Mouse (Mus musculus): Measurements from ENCODE around the gene Fthl17c.
A peak's percentile ranks its signal among the peaks of the same experiment; 100 is the strongest.
"Not testable (repeated sequence)": the region's sequence is repeated elsewhere in the genome, so short reads cannot be mapped to it uniquely, and the experiment has no call there.

Gene Fthl17c

DNA sequence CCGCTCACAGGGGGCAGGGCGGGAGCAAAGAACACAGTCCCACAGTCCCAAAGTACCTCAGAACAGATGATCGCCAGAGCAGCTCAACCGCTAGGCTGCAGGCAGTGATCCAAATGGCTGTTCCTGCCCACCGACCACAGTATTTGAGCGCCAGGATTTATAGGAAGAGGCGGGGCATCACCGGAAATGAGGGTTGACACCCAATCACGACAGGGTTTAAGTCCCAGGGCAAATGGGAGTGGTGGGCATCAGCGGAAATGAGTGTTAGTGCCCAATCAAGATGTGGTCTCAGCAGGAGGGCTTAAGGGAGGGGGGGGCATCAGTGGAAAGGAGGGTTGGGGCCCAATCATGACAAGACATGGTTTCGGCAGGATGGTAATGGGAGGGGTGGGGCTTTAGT, at the start of gene Fthl17c:
Gene Fthl17c, minus strand, starts transcription at position 101 of the 400 bp plus-strand sequence.
- DNase-seq (ENCODE audit: low spot score), result not testable (repeated sequence)

DNA sequence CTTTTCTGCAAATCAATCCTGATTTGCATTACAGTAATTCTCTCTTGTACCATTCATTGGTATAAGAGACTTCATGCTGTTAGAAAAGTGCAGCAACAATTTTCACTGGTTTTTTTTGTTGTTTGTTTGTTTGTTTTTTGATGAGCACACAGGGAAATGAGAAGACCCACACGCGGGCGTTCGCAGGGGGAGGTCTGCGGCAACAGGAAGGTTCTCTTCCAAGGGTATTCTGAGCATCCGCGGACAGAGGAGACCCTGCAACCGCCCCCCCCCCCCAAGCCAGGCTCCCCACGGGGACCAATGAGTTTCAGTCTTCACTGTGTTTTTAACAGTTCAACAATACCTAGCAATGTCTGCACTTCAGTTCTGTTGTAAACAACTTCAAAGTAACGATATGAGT, 43.1 kb upstream of the Fthl17c start:
- no peak for DNase-seq (ENCODE audit: low spot score)

DNA sequence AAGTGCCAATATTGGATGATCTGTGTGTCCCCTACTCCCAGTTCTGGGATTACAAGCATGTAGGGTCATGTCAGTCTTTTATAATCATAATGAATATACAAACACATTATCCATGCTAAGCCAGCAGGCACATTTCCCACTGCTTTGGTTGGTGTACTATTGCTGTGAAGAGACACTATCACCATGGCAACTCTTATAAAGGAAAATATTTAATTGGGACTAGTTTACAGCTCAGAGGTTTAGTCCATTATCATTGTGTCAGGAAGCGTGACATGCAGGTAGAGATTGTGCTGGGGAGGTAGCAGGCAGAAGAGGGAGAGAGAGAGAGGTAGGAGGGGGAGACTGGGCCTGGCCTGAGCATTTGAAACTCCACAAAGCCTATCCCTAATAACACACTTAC, 39.7 kb upstream of the Fthl17c start:
- no peak for DNase-seq (ENCODE audit: low spot score)

DNA sequence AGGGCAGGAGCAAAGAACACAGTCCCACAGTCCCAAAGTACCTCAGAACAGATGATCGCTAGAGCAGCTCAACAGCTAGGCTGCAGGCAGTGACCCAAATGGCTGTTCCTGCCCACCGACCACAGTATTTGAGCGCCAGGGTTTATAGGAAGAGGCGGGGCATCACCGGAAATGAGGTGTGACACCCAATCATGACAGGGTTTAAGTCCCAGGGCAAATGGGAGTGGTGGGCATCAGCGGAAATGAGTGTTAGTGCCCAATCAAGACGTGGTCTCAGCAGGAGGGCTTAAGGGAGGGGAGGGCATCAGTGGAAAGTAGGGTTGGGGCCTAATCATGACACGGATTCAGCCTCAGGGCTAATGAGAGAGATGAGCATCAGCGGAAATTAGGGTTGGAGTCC, 10.3 kb upstream of the Fthl17c start, which contains the start of gene Fthl17d:
Gene Fthl17d, minus strand, starts transcription at position 101 of the 400 bp plus-strand sequence.
- DNase-seq (ENCODE audit: low spot score), result not testable (repeated sequence)

DNA sequence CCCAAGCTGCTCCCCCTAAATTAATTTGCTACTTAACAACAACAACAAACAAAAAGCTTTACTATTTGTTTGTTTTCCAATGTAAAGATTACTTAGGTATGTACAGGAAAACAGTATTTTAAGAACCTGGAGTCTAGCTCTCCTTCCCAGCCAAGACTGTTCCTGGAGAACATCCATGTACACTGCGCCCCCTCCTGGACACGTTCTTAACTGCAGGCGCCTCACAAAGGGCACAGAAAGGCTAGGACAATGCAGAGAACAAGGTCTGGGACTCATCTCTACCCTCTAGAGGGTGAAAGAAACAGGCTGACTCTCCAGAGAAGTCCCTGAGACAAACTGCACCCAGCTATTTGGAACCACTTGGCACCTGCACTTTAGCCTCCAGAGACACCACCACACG, 11.7 kb downstream of the Fthl17c start:
- DNase-seq (ENCODE audit: low spot score), result peak; percentile 62

DNA sequence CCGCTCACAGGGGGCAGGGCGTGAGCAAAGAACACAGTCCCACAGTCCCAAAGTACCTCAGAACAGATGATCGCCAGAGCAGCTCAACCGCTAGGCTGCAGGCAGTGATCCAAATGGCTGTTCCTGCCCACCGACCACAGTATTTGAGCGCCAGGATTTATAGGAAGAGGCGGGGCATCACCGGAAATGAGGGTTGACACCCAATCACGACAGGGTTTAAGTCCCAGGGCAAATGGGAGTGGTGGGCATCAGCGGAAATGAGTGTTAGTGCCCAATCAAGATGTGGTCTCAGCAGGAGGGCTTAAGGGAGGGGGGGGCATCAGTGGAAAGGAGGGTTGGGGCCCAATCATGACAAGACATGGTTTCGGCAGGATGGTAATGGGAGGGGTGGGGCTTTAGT, 13.5 kb downstream of the Fthl17c start, which contains the start of gene Fthl17b:
Gene Fthl17b, minus strand, starts transcription at position 101 of the 400 bp plus-strand sequence.
- not testable (repeated sequence) for DNase-seq (ENCODE audit: low spot score)

DNA sequence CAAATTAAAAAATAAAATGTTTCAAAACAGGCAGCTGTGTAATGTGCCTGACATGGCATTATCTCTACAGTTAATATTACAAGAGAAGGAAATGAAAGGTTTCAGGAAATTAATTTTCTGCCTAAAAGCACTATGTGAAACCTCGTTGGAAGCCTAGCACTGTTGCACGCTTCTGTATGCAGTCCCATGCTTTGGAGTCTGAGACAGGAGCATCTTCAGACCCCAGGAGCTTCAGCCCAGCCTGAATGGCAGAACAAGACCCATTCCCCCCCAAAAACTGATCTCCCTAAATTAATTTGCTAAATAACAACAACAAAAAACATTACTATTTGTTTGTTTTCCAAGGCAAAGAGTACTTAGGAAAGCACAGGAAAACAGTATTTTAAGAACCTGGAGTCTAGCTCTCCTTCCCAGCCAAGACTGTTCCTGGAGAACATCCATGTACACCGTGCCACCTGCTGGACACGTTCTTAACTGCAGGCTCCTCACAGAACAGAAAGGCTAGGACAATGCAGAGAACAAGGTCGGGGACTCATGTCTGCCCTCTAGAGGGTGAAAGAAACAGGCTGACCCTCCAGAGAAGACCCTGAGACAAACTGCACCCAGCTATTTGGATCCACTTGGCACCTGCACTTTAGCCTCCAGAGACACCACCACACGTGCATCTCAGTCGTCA, 28.1 kb downstream of the Fthl17c start:
- peak; percentile 90 for DNase-seq (ENCODE audit: low spot score)

DNA sequence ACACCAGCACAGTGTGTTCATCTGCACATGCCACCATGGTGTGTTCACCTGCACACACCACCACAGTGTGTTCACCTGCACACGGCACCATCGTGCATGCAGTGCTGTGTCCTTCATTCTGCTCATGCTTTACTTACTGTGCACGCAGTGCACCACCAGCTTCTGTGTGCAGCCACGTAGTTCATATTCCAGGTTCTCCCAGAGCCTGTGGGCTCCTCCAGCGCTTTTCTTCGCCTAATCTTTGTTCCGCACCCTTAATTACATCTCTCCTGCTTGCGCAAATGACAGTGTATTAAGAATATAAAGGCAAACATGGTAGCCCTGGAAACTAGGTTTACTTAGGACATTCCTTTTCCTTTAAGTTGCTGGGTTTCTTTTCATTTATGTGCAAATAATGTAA, 32.3 kb downstream of the Fthl17c start:
- no peak for DNase-seq (ENCODE audit: low spot score)

DNA sequence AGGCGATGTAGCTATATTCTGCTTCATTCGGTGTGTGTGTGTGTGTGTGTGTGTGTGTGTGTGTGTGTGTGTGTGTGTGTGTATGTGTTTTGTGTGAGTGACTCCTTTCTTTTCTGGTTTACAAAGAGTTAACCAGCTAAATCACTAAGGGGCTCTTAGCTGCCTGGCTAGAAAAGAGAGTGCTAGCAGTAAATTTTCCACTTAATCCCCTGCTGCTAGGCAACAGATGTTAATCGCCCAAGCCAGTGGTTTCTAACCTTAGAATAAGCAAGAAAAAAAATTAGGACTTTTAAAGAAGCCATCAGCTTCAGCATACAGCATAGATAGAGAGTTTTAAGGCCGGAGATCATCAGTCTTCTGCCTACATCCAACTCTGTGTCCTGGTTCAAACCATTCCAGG, 49.1 kb downstream of the Fthl17c start:
- no peak for DNase-seq (ENCODE audit: low spot score)

Measured in testis, postnatal 10 days (tissue).